Mouse (Mus musculus): ENCODE results near the gene Kidins220.
A peak's percentile ranks its signal among the peaks of the same experiment; 100 is the strongest.

Kidins220 gene

DNA sequence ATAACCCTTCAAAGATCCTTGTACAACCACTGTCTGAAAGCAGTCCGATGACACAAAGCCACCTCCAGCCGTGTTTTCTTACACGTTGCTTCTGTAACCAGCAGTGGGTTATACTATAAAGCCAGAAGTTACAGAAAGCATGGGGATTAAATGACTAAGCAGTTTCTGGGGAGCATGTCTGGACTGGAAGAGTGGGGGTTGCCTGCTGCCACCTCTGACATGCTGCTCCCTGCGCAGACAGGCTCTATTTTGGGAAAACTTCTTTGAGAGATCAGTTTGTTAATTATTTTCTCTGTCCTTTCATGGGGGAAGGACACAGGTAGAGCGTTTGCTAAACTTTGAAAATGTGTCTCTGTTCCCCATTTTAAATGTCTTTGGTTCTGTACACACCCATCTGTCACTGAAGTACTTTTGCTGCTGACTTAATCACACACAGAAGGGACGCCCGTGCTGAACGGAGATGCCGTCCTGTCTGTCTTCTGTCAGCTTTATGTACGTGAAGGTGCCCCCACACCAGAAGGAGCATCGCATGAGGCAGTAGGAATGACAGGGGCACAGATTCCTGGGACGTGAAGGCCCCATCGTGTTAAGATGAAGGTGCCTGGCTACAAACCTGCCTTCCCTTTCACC, 11.2 kb upstream of the Kidins220 start:
- DNase-seq (ENCODE audit: low spot score): no peak

DNA sequence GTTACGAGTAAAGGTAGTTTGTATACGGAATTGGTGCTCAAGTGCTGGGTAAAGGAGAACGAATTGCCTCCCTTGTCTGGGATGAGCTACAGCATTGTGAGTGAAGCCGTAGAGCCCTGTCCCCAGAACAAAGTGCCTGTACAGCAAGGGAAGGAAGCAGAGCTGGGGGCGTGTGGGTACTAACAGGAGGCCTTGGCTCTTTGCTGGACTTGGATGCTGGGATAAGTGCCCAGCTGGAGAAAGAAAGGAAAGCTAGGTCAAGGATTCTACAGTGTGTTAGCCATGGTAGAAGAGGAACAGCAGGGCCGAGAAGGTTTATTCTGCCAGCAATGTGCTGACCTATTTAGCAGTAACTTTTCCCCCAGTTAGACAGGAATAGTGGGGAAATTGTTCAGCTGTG, 9.3 kb upstream of the Kidins220 start:
- no peak for DNase-seq (ENCODE audit: low spot score)

DNA sequence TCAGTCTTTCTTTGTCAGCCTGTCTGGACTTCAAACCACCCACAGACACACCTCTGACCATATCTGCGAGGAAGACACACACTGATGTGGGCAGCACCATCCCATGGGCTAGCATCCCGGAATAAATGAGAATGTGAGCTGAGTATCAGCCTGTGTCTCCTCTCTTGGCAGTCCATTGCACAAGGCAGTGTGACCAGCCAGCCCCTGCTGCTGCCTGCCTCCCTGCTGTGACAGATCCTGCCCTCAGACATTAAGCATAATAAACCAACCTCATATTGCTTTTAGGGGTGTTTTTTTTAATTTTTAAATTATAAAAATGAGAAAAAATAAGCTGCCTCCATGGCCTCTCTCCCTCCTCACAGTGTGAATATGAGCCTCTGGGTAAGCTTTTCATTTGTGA, 8.7 kb upstream of the Kidins220 start:
- no peak for DNase-seq (ENCODE audit: low spot score)

DNA sequence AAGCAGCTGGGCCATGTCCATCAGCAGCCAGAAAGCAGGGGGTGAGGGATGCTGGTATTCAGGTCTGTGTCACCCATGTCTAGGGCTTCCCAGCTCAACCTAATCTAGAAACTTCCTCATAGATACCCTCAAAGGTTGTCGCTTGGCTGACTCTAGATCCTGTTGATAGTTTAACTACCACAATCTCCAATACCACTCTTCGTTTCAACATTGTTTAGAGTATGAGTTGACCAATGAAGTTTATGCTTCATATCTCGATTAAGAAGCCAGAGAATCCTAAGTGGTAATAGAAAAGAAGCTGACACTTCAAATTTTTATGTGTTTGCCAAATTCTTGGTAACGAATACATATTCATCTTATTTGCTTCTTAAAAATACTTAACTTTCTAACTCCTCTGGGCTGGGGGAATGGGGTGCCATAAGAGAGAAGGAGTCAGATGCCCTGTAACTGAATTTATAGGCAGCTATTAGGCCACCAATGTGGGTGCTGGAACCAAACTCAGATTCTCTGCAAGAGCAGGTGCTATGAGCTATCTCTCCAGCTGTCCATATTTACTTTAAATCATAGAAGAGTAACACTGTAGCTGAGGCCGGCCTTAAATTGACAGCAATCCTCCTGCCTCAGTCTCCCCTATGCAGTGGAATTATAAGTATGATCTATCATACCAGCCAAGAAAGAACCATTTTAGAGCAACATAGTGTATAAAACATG, 3.1 kb upstream of the Kidins220 start:
- no peak for DNase-seq (ENCODE audit: low spot score)

DNA sequence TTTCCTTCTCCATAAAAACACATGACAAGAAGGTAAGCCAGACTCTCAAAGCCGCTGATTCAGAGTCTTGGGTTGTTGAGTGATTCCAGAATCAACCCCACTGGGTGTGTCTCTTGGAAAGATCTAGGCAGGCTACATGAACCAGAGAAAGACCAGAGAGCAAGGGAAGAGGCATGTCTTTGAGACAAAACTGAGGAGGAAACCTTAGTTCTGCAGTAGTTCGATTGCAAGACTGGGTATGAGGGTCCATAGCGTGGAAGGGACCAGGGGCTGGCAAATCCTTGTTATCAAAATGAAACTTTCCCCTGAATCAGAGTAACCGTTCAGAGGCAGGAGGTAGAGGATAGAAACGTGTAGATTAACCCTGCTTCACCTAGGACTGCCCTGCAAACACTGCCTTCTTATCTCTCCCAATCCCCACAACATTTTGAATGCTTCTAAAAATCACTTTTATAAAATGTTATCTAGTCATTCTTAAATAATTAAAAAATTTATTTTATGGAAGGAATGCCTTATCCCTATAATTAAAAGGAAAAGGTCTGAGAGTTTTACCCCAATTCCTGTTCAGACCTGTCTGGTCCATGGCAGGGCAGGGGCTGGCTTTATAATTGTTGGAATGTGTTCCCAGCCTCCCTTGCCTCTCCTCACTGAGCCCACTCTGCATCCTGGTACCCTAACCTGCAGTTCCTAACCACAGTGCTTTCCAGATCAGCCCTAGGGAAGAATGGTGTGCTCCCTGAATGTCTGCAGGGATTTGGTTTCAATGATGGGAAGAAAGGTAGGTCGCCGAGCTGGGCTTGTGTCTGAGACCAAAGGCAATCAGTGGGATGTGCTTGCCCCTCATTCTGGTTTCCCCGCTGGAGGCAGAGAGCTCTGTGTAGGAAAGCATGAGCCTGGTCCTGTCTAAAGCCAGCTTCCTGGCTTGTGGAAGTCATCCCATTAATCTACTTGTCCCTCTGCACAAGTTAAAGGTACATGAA, 2.1 kb upstream of the Kidins220 start:
- no peak for DNase-seq (ENCODE audit: low spot score)

DNA sequence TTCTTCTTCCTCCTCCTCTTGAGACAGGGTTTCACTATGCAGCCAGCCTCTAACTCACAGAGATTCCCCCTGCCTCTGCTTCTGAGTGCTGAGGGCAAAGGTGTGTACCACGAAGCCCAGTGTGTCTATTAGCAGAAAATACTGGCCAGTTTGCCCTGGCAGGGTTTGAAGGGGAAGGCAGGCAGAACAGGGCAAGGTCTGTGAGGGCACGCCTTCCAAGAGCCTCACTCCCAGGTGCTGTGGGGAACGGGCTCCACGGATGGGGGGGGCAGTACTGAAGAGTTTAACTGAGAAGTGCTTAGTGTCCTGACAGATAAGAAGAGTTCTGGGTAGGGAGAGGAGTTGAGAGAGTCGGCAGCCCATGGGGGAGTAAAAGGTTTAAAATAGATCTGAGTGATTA, 1.1 kb upstream of the Kidins220 start:
- no peak for DNase-seq (ENCODE audit: low spot score)

DNA sequence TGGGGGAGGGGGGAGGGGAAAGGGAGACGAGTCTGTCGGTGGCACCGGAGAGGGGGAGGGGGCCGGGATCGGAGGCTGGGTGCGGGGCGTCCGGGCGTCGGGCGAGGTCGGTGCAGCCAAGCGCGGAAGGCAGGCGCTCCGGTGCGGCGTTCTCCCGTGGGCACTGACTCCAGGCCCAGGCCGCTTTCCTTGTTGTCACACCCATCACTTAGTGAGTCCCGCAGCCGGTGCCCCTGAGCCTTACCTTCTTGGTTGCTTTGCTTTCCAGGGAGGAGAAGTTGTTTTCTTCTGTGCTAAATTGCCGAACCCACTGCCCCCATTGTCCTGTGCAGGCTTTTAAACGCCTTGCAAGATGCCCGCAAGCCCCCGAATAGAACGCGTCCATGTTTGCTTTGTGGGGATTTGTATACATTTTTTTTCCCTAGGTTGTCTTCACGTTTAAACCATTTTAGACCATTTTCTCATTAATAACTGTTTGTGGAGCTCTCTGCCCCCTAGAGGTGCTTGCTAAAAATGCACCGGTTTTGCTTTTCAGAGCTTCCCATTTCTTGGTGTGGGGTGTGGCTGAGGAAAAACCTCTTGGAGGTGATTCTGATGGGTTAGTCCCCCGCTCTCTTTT, 499 bp downstream of the Kidins220 start:
- DNase-seq (ENCODE audit: low spot score): peak; percentile 89

DNA sequence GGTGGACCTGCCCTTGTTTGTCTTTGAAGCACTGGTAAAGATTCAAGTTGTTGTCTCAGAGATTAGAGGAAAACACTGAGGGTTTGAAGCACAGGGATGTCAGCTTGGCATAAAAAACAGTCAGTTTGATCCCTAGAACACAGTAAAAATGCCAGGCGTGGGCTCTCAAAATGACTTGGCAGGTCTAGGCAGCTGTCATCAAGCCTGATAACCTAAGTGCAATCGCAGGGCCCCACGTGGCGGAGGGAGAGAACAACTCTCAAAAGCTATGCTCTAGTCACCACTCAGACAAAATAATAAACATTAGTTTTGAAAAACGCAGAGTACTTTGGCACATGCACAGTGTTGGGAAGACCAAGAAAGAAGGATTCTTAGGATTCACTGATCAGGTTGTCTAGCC, 10.5 kb downstream of the Kidins220 start:
- no peak for DNase-seq (ENCODE audit: low spot score)

DNA sequence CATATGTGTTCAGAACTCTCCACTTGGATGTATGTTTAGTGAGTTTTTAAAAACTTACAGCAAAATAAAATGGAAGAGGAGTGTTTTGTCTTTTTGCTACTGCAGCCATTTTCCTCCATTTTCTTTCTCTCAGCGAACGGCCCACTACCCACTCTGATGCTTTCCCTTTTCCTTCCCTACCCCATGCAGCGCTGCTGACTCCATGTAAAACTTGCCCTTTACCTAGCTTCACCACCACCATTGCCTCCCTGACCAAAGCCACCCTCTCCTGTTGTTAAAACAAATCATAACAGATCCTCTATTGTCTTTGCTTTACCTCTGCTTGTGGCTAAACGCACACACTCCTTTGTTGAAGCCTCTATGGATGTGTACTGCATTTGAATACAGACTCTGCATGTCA, 20.6 kb downstream of the Kidins220 start:
- DNase-seq (ENCODE audit: low spot score): no peak

DNA sequence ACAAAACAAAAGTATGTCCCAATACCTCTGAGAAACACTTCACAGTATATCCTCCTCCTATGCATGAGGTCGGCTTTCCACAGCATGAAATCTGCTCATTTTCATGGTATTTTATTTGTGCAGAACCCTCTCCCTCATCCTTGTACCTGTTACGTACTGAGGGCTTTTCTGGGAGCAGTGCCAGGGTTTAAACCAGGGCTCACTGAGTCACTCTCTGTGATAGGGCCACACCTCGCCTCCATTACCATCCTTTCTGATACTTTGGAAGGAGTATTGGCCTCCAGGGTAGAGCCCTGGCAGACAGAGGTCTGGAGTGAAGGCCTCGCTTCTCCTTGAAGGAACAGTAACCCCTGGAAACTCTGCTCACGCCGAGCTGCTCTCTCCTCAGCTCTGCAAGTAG, 30.6 kb downstream of the Kidins220 start:
- DNase-seq (ENCODE audit: low spot score): peak; percentile 37

DNA sequence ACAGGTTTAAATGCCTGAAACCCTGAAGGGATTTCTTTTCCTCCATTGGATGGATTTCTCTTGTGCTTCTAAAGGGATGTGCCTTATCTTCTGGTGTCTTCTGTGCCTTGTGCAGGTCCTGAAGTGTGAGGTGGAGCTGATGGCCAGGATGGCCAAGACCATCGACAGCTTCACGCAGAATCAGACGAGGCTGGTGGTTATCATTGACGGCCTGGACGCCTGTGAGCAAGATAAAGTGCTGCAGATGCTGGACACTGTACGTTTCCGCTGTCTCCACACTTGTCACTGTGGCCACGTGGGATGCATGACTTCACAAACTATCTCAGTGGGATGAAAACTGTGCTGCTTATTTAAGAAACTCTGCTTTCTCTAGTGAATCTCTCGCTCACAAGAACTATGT, 35.2 kb downstream of the Kidins220 start:
- no peak for DNase-seq (ENCODE audit: low spot score)

DNA sequence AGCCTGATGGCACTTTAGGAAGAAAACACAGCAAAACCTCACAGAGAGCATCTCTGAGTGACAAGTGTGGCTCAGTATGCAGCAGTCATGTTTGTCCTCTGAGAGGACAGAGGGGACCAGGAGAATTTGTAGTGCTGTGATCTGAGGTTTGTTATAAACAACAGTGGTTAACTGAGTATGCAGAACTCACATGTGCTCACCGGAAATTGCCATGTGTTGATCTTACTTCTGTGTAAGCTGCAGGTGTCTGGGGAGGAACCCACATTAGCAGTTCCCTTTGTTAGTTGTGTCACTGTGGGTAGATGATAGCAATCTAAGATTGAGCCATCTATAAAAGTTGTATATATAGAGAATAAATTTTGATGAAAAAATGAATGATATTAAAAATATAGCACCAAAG, 35.7 kb downstream of the Kidins220 start:
- no peak for DNase-seq (ENCODE audit: low spot score)

DNA sequence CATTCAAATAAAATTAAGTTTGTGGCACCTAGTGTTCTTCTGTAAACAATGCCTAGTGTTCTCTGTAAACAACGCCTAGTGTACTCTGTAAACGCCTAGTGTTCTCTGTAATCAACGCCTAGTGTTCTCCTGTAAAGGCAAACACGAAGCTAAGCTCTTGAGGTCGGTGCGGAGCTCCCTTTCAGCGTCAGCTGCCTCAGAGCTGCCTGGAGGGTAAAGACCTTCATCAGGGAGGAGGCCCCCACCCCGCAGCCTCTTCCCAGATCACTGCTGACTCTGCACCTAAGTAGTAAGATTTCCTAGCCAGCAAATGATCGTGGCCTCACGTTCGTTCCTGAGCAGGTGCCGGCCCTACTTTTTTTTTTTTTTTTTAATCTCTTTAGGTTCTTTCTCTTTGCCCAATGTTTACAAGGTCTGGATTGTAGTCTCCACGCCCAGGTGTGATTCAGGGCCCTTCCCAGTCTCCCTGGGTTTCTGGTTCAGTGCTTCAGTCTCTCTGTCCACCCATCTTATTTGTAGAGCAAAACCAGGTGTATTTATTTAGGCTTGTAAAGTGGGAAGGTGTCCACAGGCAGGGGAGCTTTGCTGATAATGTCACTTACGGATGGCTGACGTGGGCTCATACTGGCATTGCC, 37.1 kb downstream of the Kidins220 start:
- DNase-seq (ENCODE audit: low spot score): no peak

DNA sequence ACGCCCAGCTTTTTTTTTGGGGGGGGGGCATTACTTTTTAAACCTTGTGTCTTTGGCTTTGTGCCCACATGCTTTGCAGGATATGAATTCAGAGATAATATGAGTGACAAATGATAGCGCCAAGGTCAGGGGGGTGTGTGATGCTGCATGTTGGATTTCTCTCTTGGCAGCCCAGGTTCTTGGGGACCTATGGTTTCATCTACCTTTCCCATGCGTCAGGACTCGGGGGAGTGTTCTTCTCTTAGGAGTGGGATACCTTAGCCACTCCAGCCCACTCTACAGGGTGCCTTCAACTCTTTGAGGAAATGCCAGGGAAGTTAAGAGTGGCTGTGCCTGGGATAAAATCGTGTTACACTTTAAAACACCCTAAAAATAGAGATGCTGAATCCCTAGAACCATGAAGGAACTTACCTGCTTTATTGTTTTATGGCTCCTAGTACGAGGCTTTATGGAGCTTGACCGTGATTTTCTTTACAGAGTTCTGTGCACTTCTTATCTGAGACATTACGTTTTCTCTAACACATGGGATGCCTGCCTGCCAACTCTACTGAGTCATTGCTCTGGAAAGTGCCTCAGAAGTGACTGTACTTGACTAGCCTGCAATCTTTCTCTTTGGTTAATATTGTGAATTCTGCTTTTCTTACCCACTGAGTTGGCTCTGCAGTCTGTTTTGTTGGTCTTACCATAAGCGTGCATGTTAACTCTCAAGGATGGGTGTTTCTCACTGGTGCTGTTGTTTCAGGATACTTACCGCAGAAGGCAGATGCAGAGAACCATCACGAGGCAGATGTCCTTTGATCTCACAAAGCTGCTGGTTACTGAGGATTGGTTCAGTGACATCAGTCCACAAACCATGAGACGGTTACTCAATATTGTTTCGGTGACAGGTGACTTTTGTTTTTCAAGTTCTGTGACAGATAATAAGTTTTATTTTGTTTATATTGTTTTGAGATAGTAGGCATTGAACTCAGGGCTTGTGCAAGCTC, 38.1 kb downstream of the Kidins220 start:
- DNase-seq (ENCODE audit: low spot score): peak; percentile 58

DNA sequence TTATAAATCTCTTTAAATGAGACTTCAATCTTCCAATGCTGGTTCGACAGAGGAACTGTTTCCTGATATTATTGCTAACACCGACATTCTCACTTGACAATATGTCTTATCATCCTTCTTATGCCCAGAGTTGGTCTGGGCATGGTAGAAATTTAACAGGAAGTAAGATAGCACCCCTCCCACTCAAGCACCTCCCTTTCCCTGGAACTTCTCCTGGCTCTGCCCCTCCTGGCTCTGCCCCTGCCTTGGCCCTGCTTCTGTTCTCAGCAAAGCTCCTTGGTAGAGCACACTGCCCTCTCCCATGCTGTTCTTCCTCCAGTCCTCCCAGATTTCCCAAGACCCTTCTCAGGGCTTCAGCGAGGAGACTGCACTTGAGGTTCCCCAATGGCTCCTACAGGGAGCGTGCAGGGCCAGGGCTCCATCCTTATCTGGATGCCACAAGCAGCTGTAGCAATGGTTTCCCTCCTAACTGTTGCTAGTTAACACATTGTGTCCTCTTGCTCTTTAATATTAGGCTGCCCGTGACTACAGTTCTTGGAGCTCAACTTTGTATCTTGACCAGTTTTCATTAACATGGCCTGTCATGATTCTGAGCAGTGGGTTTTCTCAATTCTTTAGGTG, 39.7 kb downstream of the Kidins220 start:
- no peak for DNase-seq (ENCODE audit: low spot score)

DNA sequence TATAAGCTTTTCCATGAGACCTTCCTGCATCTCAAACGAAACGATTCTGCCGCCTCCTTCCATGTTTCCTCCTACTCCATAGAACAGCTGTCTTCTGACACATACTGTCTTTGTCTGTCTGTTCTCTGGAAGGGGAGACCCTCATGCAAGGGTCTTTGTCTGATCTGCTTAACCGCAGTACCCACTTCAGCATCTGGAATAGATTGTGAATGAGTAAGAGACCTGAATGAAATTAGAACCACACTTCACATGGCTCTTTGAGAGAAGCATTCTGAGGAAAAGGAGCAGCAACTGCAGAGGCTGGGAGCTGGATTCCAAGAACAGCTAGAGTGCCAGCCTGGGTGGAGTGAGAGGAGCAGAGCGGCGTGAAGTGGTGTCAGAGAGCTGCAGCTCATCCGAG, 40.2 kb downstream of the Kidins220 start:
- DNase-seq (ENCODE audit: low spot score): no peak

DNA sequence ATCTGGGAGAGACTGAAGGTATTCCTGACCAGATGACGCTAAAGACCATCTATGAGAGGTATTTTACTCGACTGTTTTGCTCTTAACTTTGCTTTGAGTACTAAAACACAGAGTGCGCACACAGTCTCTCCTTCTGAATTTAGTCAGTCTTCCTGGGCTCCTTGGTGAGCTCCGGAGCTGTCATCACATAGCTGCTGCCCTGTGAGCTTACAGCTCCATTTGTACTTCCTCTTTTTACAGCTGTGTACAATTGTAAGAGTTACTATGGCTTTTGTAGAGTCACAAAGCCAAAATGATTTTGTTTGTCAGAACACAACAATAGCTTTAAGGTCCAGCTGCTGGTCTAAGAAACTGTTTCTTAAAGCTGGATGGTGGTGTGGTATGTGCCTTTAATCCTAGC, 42.3 kb downstream of the Kidins220 start:
- no peak for DNase-seq (ENCODE audit: low spot score)

DNA sequence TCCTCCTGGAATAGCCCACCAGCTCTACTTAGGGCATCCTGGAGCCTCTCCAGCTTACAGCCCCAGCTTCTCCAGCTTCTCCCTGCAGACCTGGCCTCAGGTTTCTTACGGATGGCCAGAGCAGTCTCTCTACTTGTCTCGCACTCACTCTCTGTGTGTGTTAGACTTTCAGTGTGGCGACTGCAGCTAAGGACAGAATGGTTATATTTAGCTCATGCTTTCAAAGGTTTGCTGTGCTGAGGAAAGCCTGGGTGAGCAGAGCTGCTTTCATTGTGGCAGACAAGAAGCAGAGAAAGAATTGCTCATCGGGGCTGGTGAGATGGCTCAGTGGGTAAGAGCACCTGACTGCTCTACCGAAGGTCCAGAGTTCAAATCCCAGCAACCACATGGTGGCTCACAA, 46.3 kb downstream of the Kidins220 start:
- DNase-seq (ENCODE audit: low spot score): no peak

DNA sequence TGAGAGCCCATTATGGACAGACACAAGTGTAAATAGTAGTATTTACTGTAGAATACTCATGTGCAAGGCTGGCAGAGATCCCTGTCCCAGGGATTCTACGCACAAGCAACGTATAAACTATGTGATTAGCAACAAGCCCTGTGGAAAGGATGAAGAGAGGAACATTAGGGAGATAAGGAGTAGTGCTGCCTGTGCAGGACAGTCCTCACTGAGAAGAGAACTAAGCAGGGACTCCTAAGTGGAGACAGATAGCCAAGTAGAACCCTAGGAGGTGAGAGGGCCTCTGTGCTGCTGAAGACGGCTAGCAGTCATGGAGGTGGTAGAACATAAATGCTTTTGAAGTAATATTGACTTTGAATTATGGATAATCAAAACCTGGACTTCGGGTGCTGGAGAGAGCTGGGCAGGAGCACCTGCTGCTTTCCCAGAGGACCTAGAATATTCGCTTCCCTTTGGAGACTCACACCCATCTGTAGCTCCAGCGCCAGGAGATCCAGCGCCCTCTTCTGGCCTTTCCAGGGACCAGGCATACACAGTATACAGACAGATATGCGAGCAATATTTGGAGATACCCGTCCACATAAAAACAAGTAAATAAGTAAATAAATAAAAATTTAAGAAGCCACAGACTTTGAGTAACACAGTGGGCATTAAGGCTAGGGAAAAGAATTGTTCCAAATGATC, 50.3 kb downstream of the Kidins220 start:
- DNase-seq (ENCODE audit: low spot score): no peak

DNA sequence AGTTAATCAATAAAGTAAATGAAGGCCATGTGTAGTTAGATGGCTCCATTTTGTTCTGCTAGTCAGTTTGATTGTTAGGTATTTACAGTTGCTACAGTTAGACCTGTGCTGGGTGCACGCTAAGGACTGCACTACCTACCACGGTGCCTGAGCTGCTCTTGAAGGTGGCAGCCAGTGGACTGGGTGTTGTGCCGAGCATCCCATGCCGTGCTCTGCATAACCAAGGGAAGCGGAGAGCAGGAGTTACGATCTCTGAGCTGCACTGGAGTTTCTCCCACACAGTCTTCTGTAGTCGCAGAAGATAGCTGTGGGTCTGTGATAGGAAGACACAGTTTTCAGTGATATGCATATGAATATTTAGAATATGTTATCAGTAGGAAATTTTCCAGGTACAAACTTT, 51.6 kb downstream of the Kidins220 start:
- DNase-seq (ENCODE audit: low spot score): no peak
